Mouse (Mus musculus) Patski (cell line): ENCODE results near the gene Lrrc75b. TPM values are rescaled to one million over a fixed set of nuclear protein-coding genes. Genes with fewer than 3 reads are reported as not detected.

Source experiments
- ATAC-seq: fragments of 100-300 bp; one replicate; pipeline ENCODE4 v1.8.0; 2021
- CTCF ChIA-PET: fragments of 350-600 bp; sonication (Branson Sonifier 250); formaldehyde crosslinking; loops from one replicate; lab custom pipeline; 2022; ENCODE audit warnings: inconsistent platforms; lab: Charles Lee
- POLR2A ChIA-PET: fragments of 350-600 bp; sonication (Branson Sonifier 250); formaldehyde crosslinking; loops from one replicate; lab custom pipeline; 2022; ENCODE audit warnings: antibody characterized with exemption, inconsistent platforms; lab: Charles Lee
- DNase-seq: peaks from one replicate; pipeline ENCODE4 v3.0.0-alpha.2; 2011; ENCODE audit warnings: low read depth, low spot score
- H3K27me3 ChIP-seq: fragments of 371-371 bp; one replicate; pipeline ENCODE4 v1.5.1; 2021
- CTCF ChIP-seq: fragments of 100-300 bp; IDR thresholded peaks from one replicate; pipeline ENCODE4 v1.5.1; 2021
- in situ Hi-C: fragments of 300-500 bp; cut with MboI; formaldehyde crosslinking; loops from 3 replicates; pipeline ENCODE4 v1.11.1; 2018; ENCODE audit warnings: low pct_unique_long_range_greater_than_20kb, mixed read lengths
- polyA plus RNA-seq: library from polyadenylated mRNA; unstranded; gene quantifications from one replicate; pipeline ENCODE4 v1.2.3, GENCODE M21; 2021

The Lrrc75b gene
- 2.0 TPM for polyA plus RNA-seq

GRCm38 (mm10) chr10:75559676-75560548, at the start of gene Lrrc75b:
TSS of gene Lrrc75b (minus strand) at chr10:75560330.
- DNase-seq = no peak
- in situ Hi-C loops = no loop called here
- TF ChIP-seq CTCF = no peak
- peak; percentile 42 for ATAC-seq
- CTCF ChIA-PET = interaction anchor here (1.5 kb wide), 1 partner anchor 43 kb away, joined by 3 read pairs; the partner anchor contains the start of gene Snrpd3
- no peaks in the 10 kb centered on the region for H3K27me3 ChIP-seq
- POLR2A ChIA-PET = interaction anchor here (0.6 kb wide), 1 partner anchor 84 kb away, joined by 3 read pairs; the partner anchor contains the start of gene Susd2

GRCm38 (mm10) chr10:75608975-75609374, 48.8 kb upstream of the Lrrc75b start:
- in situ Hi-C loops = no loop called here
- no peak for TF ChIP-seq CTCF
- ATAC-seq = no peak
- no peaks in the 10 kb centered on the region for H3K27me3 ChIP-seq
- POLR2A ChIA-PET = no interaction called here
- CTCF ChIA-PET = no interaction called here
- no peak for DNase-seq

GRCm38 (mm10) chr10:75607253-75607652, 47.1 kb upstream of the Lrrc75b start:
- in situ Hi-C loops = no loop called here
- no peaks in the 10 kb centered on the region for H3K27me3 ChIP-seq
- CTCF ChIA-PET = interaction anchor here (1.2 kb wide), 1 partner anchor 21 kb away, joined by 3 read pairs; no protein-coding TSS in a partner anchor
- ATAC-seq (no peak), DNase-seq (no peak)
- POLR2A ChIA-PET = no interaction called here
- TF ChIP-seq CTCF = no peak

GRCm38 (mm10) chr10:75605162-75605846, 45.2 kb upstream of the Lrrc75b start:
- no peak for DNase-seq
- no peaks in the 10 kb centered on the region for H3K27me3 ChIP-seq
- TF ChIP-seq CTCF = no peak
- in situ Hi-C loops = no loop called here
- ChIA-PET POLR2A (no interaction called here), CTCF (interaction anchor here (1.0 to 1.4 kb wide), 2 partner anchors 18 to 346 kb away, joined by 3 to 5 read pairs; no protein-coding TSS in a partner anchor)
- ATAC-seq = no peak

- no peak for TF ChIP-seq CTCF
- no peak for ATAC-seq
- CTCF ChIA-PET = interaction anchor here (1.1 kb wide), 1 partner anchor 36 kb away, joined by 3 read pairs; no protein-coding TSS in a partner anchor
- in situ Hi-C loops = no loop called here
- no peak for DNase-seq
- no peaks in the 10 kb centered on the region for H3K27me3 ChIP-seq
- POLR2A ChIA-PET = no interaction called here
These were observed 40.1 kb upstream of the Lrrc75b start for GRCm38 (mm10) chr10:75600189-75600730.

GRCm38 (mm10) chr10:75595981-75596380, 35.9 kb upstream of the Lrrc75b start:
- no peaks in the 10 kb centered on the region for H3K27me3 ChIP-seq
- DNase-seq (no peak), ATAC-seq (no peak)
- POLR2A ChIA-PET = no interaction called here
- in situ Hi-C loops = no loop called here
- CTCF ChIA-PET = no interaction called here
- no peak for TF ChIP-seq CTCF

- no peak for TF ChIP-seq CTCF
- in situ Hi-C loops = no loop called here
- ChIA-PET CTCF (no interaction called here), POLR2A (no interaction called here)
- DNase-seq = no peak
- no peaks in the 10 kb centered on the region for H3K27me3 ChIP-seq
- ATAC-seq = no peak
These were observed 32.5 kb upstream of the Lrrc75b start for GRCm38 (mm10) chr10:75592585-75592984.

- in situ Hi-C loops = no loop called here
- ATAC-seq (no peak), DNase-seq (no peak)
- H3K27me3 ChIP-seq = no peaks in the 10 kb centered on the region
- no peak for TF ChIP-seq CTCF
- CTCF ChIA-PET = no interaction called here
- POLR2A ChIA-PET = no interaction called here
These were observed 31.2 kb upstream of the Lrrc75b start for GRCm38 (mm10) chr10:75591211-75591894.

GRCm38 (mm10) chr10:75589651-75590050, 29.5 kb upstream of the Lrrc75b start:
- ChIA-PET CTCF (no interaction called here), POLR2A (no interaction called here)
- H3K27me3 ChIP-seq = no peaks in the 10 kb centered on the region
- TF ChIP-seq CTCF = no peak
- no peak for DNase-seq
- no peak for ATAC-seq
- in situ Hi-C loops = loop anchor here (5.0 kb wide), 4 partner anchors 48 to 363 kb away; partner anchors contain the start of gene Gm5134

- no peak for TF ChIP-seq CTCF
- in situ Hi-C loops = loop anchor here (5.0 kb wide), 4 partner anchors 48 to 363 kb away; partner anchors contain the start of gene Gm5134
- ChIA-PET POLR2A (no interaction called here), CTCF (interaction anchor here (3.4 kb wide), 1 partner anchor 115 kb away, joined by 14 read pairs; no protein-coding TSS in a partner anchor)
- DNase-seq = no peak
- no peak for ATAC-seq
- H3K27me3 ChIP-seq = no peaks in the 10 kb centered on the region
These were observed 29.0 kb upstream of the Lrrc75b start, which contains the start of gene Ggt5 for GRCm38 (mm10) chr10:75589129-75589528. TSS of gene Ggt5 (plus strand) at chr10:75589340.
